Mouse (Mus musculus): Measurements from ENCODE around the gene Necab2. TPM values are rescaled to one million over a fixed set of nuclear protein-coding genes. Genes with fewer than 3 reads are reported as not detected.

Necab2 gene
- polyA plus RNA-seq (2015; fragmentation: Nextera tagmentation; extraction: Ambion mirVana), result 3.8 and 4.2 TPM in 2 replicates

GRCm38 (mm10) chr8:119446211-119446989 lies at the start of gene Necab2:
TSS of gene Necab2 (plus strand) at chr8:119446719.
- Histone ChIP-seq H3K36me3 (no peaks in the 10 kb centered on the region), H3K4me1 (peaks cover 13% of the 10 kb centered on the region; the same call in 1 of the 2 replicates), H3K27ac (no peak within 1 kb of the TSS), H3K4me3 (peak within 1 kb of the TSS; percentile 72), H3K27me3 (peaks cover 44% of the 10 kb centered on the region), H3K4me2 (peak within 1 kb of the TSS; percentile 89), H3K9me3 (no peaks in the 10 kb centered on the region), H3K9ac (peak within 1 kb of the TSS; percentile 76)
- 0 out of 2 replicates have a peak, but pooled peaks have one; percentile 17 for ATAC-seq (ENCODE audit: insufficient number of reproducible peaks, insufficient read depth, low FRiP score, low TSS enrichment, low read depth)
- 1% methylated on average over 52 of the region's 52 CpGs for WGBS

- Histone ChIP-seq H3K27me3 (no peaks in the 10 kb centered on the region), H3K4me2 (no peak overlapping the region), H3K4me1 (peaks cover 14% of the 10 kb centered on the region)
Measured at GRCm38 (mm10) chr8:119398558-119398957, 48.0 kb upstream of the Necab2 start.

GRCm38 (mm10) chr8:119399255-119399654 lies 47.3 kb upstream of the Necab2 start:
- H3K9me3 ChIP-seq, result no peaks in the 10 kb centered on the region
- ATAC-seq (ENCODE audit: insufficient number of reproducible peaks, insufficient read depth, low FRiP score, low TSS enrichment, low read depth), result no peak
- 80% methylated on average over 6 of the region's 6 CpGs for WGBS
- no peaks in the 10 kb centered on the region for H3K27me3 ChIP-seq
- peaks cover 12% of the 10 kb centered on the region for H3K4me1 ChIP-seq
- H3K4me3 ChIP-seq, result no peak overlapping the region
- no peak overlapping the region for H3K9ac ChIP-seq
- no peak overlapping the region for H3K27ac ChIP-seq
- no peak overlapping the region for H3K4me2 ChIP-seq
- peaks cover 27% of the 10 kb centered on the region for H3K36me3 ChIP-seq

More at GRCm38 (mm10) chr8:119398558-119398957, 48.0 kb upstream of the Necab2 start:
- no peak for ATAC-seq (ENCODE audit: insufficient number of reproducible peaks, insufficient read depth, low FRiP score, low TSS enrichment, low read depth)
- Histone ChIP-seq H3K36me3 (peaks cover 22% of the 10 kb centered on the region), H3K9ac (no peak overlapping the region), H3K27ac (no peak overlapping the region), H3K9me3 (no peaks in the 10 kb centered on the region), H3K4me3 (no peak overlapping the region)
- 83% methylated on average over 9 of the region's 9 CpGs for WGBS

GRCm38 (mm10) chr8:119400122-119400671 lies 46.3 kb upstream of the Necab2 start:
- ATAC-seq (ENCODE audit: insufficient number of reproducible peaks, insufficient read depth, low FRiP score, low TSS enrichment, low read depth), result no peak
- Histone ChIP-seq H3K27ac (no peak overlapping the region), H3K27me3 (no peaks in the 10 kb centered on the region), H3K4me1 (peaks cover 8% of the 10 kb centered on the region), H3K9me3 (no peaks in the 10 kb centered on the region), H3K9ac (no peak overlapping the region), H3K4me2 (no peak overlapping the region), H3K4me3 (no peak overlapping the region), H3K36me3 (peaks cover 35% of the 10 kb centered on the region)
- WGBS, result 86% methylated on average over 9 of the region's 9 CpGs

- Histone ChIP-seq H3K27me3 (no peaks in the 10 kb centered on the region), H3K4me3 (no peak overlapping the region), H3K9me3 (no peaks in the 10 kb centered on the region), H3K27ac (no peak overlapping the region), H3K9ac (no peak overlapping the region), H3K36me3 (peaks cover 35% of the 10 kb centered on the region), H3K4me2 (no peak overlapping the region), H3K4me1 (peaks cover under 1% of the 10 kb centered on the region; the same call in 1 of the 2 replicates)
- ATAC-seq (ENCODE audit: insufficient number of reproducible peaks, insufficient read depth, low FRiP score, low TSS enrichment, low read depth), result no peak
- WGBS, result 86% methylated on average over 3 of the region's 3 CpGs
Measured at GRCm38 (mm10) chr8:119400904-119401303, 45.6 kb upstream of the Necab2 start.

- Histone ChIP-seq H3K36me3 (peaks cover 53% of the 10 kb centered on the region), H3K9ac (no peak overlapping the region), H3K4me2 (no peak overlapping the region), H3K4me3 (no peak overlapping the region), H3K4me1 (no peaks in the 10 kb centered on the region), H3K9me3 (no peaks in the 10 kb centered on the region), H3K27me3 (no peaks in the 10 kb centered on the region), H3K27ac (no peak overlapping the region)
- 71% methylated on average over 10 of the region's 10 CpGs for WGBS
- no peak for ATAC-seq (ENCODE audit: insufficient number of reproducible peaks, insufficient read depth, low FRiP score, low TSS enrichment, low read depth)
Measured at GRCm38 (mm10) chr8:119403912-119404311, 42.6 kb upstream of the Necab2 start.

GRCm38 (mm10) chr8:119404648-119405047 lies 41.9 kb upstream of the Necab2 start:
- Histone ChIP-seq H3K4me2 (no peak overlapping the region), H3K27me3 (no peaks in the 10 kb centered on the region), H3K36me3 (peaks cover 61% of the 10 kb centered on the region), H3K4me3 (no peak overlapping the region), H3K4me1 (no peaks in the 10 kb centered on the region), H3K27ac (no peak overlapping the region), H3K9ac (no peak overlapping the region), H3K9me3 (no peaks in the 10 kb centered on the region)
- WGBS, result 94% methylated on average over 5 of the region's 5 CpGs
- ATAC-seq (ENCODE audit: insufficient number of reproducible peaks, insufficient read depth, low FRiP score, low TSS enrichment, low read depth), result no peak

- no peaks in the 10 kb centered on the region; the same call in 1 of the 2 replicates for H3K27me3 ChIP-seq
- H3K4me3 ChIP-seq, result no peak overlapping the region
- H3K27ac ChIP-seq, result no peak overlapping the region
- ATAC-seq (ENCODE audit: insufficient number of reproducible peaks, insufficient read depth, low FRiP score, low TSS enrichment, low read depth), result no peak
- H3K36me3 ChIP-seq, result peaks cover 64% of the 10 kb centered on the region
- WGBS, result 87% methylated on average over 8 of the region's 8 CpGs
- no peak overlapping the region for H3K9ac ChIP-seq
- no peaks in the 10 kb centered on the region for H3K9me3 ChIP-seq
- H3K4me2 ChIP-seq, result no peak overlapping the region
- H3K4me1 ChIP-seq, result peaks cover 4% of the 10 kb centered on the region; the same call in 1 of the 2 replicates
Measured at GRCm38 (mm10) chr8:119408311-119408710, 38.2 kb upstream of the Necab2 start.

GRCm38 (mm10) chr8:119412037-119412734 lies 34.3 kb upstream of the Necab2 start:
- no peak for ATAC-seq (ENCODE audit: insufficient number of reproducible peaks, insufficient read depth, low FRiP score, low TSS enrichment, low read depth)
- H3K36me3 ChIP-seq, result peaks cover 42% of the 10 kb centered on the region
- no peak overlapping the region for H3K4me2 ChIP-seq
- H3K4me1 ChIP-seq, result peaks cover 7% of the 10 kb centered on the region
- no peaks in the 10 kb centered on the region for H3K9me3 ChIP-seq
- H3K9ac ChIP-seq, result no peak overlapping the region
- H3K27ac ChIP-seq, result no peak overlapping the region
- H3K4me3 ChIP-seq, result no peak overlapping the region
- WGBS, result 56% methylated on average over 10 of the region's 10 CpGs
- H3K27me3 ChIP-seq, result peaks cover 5% of the 10 kb centered on the region; the same call in 1 of the 2 replicates

- 9% methylated on average over 18 of the region's 18 CpGs for WGBS
- H3K4me1 ChIP-seq, result peaks cover 7% of the 10 kb centered on the region
- H3K36me3 ChIP-seq, result peaks cover 34% of the 10 kb centered on the region
- peak overlapping the region; percentile 26; the same call in 1 of the 2 replicates for H3K4me3 ChIP-seq
- H3K9me3 ChIP-seq, result no peaks in the 10 kb centered on the region
- peaks cover 5% of the 10 kb centered on the region; the same call in 1 of the 2 replicates for H3K27me3 ChIP-seq
- peak overlapping the region; percentile 71 for H3K9ac ChIP-seq
- 0 out of 2 replicates have a peak, but pooled peaks have one; percentile 17 for ATAC-seq (ENCODE audit: insufficient number of reproducible peaks, insufficient read depth, low FRiP score, low TSS enrichment, low read depth)
- peak overlapping the region; percentile 62 for H3K4me2 ChIP-seq
- no peak overlapping the region for H3K27ac ChIP-seq
Measured at GRCm38 (mm10) chr8:119412735-119413498, 33.6 kb upstream of the Necab2 start.

- no peak for ATAC-seq (ENCODE audit: insufficient number of reproducible peaks, insufficient read depth, low FRiP score, low TSS enrichment, low read depth)
- no peak overlapping the region for H3K4me3 ChIP-seq
Measured at GRCm38 (mm10) chr8:119413605-119414004, 32.9 kb upstream of the Necab2 start.

More at GRCm38 (mm10) chr8:119413605-119414004, 32.9 kb upstream of the Necab2 start:
- peaks cover 28% of the 10 kb centered on the region for H3K36me3 ChIP-seq
- H3K27ac ChIP-seq, result no peak overlapping the region
- H3K9me3 ChIP-seq, result no peaks in the 10 kb centered on the region
- H3K9ac ChIP-seq, result no peak overlapping the region
- peaks cover 7% of the 10 kb centered on the region for H3K4me1 ChIP-seq
- 82% methylated on average over 10 of the region's 10 CpGs for WGBS
- H3K27me3 ChIP-seq, result peaks cover 5% of the 10 kb centered on the region; the same call in 1 of the 2 replicates
- H3K4me2 ChIP-seq, result no peak overlapping the region
